Mouse (Mus musculus) testis, postnatal 10 days (tissue): ENCODE measurements at regions not wholly inside any gene's neighbourhood (a gene's known extent, or its start where the extent isn't known, plus 50 kb on each side); places are given as distances from the start of the nearest gene placed in this dataset.

Experiments used
- DNase-seq: peaks from one replicate; pipeline ENCODE4 v3.0.0; 2021; ENCODE audit warnings: low spot score

DNA sequence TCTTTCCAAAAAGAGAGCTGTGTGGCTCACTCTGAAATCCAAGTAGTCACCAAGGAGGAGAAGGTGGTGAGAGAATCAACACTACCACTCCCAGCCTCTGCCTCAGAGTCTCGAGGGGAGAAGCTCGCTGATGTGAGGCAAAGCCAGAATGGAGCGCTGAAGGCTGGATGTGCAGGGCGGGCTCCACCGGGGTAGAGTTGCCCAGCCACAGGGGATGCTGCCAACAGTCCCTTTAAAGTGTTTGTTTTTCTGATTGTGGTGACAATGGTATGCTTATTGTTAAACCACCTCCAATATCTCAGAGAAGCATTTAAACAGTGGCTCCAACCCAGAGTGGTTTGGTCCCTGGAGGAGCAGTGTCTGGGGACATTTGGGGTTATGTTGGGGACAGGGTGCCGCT lies 110.7 kb upstream of the Ptpn1 start:
- DNase-seq, result no peak

DNA sequence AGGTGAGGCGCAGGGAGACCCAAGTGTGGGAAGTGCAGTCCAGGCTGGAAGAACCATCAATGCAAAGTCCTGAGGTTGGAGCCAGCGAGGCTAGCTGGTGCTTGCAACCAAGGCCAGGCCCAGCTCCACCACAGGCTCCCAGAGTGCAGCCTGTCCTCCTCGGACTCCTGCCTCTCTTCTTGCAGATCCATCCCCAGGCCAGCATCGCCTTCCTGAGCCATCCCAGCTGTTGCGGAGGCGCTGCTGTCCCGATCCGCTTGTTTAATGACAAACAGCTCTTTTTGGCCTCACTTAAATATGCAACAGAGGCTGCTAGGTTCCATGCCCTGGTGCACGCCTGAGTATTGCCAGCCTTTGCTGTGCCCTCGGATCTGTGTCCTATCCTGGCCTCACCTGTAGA lies 113.1 kb upstream of the Ptpn1 start:
- DNase-seq, result no peak

DNA sequence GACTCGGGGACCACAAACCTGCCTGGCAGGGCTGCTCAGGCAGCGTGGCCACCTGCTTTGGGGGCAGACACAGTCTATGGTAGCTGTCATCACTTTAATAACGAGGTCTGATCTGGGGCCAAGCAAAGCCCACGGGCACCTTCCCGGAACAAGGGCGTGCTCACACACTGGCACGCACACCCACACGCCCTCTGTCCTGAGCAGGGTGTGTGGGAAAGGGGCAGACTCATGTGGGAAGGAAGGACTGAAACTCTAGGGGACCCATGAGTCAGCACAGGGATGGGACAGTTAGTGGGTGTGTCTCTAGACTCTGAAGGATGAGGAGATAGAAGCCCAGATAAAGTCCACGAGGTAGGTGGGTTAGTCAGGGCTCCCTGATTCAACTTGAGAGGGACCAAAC lies 114.8 kb upstream of the Ptpn1 start:
- DNase-seq, result no peak

DNA sequence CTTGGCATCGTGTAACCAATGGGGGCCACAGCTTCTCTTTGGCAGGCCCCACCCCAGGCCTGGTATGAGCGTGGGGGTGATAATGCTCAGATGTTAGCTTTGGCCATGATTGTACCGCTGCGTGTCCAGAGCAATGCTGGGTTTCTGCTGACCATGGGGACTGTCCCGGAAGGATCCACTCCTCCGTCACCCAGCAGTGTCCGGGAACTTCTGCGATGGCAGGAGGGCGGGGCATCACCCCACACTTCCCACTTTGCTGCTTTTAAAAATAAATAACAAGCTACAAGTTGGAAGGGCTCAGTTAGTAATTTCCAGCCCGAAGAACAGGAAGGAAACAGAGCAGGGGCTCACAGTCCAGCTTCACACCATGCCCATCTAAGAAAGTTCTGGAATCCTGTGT lies 116.7 kb upstream of the Ptpn1 start:
- no peak for DNase-seq

DNA sequence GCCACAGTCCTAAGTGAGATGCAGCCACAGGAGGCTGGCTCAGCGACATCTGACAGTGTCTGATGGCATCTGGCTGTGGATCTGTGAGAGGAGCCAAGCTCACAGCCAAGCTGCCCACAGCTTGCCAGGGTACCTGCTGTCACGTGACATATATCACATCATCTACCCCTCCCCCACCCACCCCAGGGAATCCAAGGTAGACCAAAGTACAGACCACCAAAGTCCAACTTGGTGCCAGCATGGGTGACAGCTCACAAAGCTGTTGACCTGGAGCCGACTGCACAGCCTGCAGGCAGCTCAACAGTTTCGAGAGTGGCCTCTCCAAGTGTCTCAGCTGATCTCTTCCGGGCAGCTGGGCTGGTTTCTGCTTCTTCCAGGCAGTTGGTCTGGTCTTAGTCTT lies 119.6 kb upstream of the Tmem189 start:
- DNase-seq, result no peak

DNA sequence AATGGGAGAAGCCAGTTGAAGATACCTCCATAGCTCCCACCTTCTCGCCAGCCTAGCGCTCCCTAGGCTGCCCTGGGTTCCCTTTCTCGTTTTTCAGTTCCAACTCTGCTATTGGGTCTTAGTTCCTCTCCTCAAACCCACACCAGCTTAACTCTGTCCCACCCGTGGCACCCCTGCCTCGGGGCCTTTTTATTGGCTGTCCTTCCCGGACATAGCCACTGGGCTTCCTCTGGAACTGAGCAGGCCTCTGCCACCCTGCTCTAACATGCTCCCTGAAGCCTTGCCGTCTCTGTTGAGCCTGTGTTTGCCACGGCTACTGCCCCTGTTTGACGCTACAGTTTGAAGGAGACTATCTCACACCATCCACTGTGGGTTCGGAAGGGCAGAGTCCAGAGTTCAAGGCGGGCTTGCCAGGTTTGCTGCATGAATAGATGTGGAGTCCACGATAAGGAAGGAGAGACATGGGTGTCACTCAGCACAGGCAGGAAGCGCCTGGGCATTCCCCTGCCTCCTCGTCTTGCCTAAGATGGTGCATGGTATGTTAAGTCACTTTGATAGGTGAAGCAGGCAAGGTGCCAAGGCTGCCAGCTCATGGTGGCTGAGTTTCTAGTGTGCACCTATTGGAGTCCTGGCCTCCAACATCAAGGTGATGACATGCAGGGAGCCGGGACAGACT lies 116.1 kb upstream of the Tmem189 start:
- no peak for DNase-seq

DNA sequence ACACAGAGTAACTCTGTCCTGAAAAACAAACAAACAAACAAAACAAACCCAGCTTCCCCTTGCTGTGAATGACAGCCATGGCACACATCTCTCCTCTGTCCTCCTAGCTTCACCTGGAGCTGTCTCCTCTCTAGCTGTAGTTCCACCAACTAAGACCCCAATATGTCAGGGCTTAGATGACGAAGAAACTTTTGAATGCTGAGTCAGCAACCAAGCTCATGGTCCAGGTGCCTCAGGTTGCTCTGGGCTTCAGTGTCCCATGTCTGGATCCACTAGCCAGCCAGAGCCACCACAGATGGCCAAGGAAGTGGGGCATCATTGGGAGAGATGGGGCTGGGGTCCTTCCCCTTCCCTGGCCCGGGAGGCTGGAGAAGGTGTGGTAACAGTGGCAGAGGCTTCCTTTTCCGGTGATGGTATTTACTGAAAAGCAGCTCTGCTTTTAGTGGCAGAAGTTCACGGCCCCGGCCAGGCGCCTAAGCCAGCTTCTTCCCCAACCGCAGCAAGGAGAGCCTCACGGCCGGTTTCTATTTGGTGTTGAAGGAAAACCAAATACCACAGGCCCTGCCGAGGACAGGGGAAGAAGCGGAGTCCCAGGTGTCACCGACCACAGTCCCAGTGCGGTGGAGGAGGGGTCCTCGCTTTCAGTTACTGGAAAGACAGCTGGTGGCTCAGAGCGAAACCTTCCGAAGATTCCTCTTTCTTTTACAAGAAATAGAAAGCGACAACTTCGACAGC lies 115.0 kb upstream of the Tmem189 start:
- no peak for DNase-seq

DNA sequence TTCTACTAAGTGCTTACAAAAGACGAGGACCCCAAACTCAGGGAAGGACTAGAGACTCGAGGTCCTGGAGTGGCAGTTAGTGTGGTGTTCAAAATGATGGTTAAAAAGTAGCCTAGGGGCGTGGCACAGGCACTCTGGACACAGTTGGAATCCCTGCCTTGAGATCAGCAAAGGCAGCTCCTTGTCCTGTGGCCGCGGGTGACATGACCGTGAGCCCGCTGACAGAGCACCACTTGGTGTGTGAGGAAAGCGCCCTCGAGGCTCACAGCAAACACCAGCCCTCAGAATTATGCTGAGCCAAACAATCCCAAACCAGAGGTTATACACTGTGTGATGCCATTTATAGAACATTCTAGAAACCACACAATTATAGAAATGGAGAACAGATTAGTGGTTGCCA lies 112.9 kb upstream of the Tmem189 start:
- no peak for DNase-seq

DNA sequence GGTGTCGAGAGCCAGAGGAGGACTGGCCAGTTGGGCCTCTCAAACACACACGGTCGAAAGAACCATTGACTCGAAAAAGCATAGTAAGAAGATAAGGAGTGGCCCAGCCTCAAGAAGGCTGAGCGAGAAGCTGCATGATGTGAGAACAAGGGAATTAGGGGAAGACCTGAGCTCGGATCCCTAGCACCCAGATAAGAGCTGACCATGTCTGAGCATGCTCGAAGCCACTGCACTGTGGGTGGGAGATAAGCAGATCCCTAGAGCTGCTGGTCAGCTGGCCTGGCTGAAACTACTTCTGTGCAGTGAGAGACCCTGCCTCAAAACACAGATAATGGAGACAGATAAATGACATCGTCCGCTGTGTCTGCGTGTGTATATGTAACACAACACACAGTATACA lies 111.8 kb upstream of the Tmem189 start:
- no peak for DNase-seq

DNA sequence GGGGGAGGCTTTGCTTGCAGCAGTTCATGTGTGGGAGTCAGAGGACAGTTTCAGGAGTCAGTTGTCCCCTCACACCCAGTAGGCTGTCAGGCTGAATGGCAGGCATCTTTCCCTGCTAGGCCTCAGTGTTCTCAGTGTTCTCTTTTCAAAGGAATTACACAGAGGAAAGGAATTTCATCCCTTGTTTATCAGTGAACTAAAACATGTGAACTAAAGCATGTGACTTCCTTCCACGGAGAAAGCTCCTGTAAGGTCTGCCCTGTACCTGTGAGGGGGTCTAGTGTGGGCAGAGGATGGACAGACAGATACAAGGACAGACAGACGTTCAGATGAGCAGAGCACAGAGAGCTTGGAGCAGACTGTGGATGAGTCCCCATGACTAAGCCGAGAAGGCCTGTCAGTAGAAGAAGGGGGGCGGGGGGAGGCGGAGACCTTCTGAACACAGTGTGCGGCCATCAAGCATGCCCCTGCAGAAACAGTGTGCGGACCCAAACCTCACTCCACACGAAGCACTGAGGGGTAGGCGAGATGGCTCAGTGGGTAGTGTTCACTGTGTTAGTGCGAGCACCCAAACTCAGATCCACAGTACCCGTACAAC lies 111.1 kb upstream of the Tmem189 start:
- DNase-seq, result no peak

DNA sequence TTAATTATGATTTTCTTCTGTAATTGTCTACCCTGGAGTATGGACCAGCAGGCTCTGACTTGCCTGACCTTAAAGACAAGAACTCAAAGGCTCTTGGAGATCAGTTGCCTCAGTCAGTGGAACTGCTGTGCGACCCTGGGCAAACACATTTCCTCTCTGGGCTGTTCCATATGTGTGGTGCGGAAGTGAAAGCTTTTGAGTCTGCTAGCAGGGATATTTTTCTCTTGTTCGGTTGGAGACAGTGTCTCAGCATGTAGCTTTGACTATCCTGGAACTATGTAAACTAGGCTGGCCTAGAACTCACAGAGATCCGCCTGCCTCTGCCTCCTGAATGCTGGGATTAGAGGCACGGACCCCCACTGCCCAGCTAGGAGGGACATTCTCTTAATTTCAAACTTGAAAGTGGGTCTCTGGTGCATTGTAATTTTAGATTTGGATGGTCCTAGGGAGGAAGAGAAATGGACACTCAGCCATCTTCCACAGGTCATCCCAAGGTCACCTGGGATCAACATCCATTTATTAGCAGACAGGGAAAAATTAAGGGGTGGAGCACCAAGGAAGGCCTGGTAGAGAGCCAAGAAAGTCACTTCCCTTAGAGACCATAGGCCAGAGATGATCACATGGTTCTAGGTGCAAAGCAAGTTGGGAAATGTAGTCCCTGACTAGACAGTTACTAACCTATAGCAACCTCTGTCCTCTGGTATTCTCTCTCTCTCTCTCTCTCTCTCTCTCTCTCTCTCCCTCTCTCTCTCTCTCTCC lies 110.2 kb upstream of the Tmem189 start:
- DNase-seq, result no peak

DNA sequence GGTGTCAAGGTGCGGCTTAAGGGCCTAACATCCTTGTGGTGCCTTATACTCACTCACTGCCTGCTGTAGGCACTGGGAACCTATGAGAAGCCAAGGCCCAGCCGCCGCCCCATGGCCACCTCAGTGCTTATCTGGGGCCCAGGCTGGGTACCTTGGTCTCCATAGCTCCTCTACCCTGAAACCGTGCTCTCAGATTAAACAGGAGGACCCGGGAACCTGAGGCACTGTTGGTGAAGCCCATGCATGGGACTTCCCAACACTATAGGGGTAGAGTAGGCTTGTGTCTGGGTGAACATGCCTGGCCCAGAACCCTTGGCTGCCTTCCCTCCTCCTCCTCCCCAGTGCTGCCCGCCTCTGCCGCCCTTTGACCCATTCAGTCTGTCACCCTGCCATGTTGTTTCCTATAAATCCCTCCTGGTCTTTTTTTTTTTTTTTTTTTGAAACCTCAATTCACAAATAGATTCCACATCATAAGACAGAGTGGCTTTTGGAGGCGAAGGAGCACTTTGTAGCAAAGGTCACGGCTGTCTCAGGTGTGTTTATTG lies 109.4 kb upstream of the Tmem189 start:
- no peak for DNase-seq

DNA sequence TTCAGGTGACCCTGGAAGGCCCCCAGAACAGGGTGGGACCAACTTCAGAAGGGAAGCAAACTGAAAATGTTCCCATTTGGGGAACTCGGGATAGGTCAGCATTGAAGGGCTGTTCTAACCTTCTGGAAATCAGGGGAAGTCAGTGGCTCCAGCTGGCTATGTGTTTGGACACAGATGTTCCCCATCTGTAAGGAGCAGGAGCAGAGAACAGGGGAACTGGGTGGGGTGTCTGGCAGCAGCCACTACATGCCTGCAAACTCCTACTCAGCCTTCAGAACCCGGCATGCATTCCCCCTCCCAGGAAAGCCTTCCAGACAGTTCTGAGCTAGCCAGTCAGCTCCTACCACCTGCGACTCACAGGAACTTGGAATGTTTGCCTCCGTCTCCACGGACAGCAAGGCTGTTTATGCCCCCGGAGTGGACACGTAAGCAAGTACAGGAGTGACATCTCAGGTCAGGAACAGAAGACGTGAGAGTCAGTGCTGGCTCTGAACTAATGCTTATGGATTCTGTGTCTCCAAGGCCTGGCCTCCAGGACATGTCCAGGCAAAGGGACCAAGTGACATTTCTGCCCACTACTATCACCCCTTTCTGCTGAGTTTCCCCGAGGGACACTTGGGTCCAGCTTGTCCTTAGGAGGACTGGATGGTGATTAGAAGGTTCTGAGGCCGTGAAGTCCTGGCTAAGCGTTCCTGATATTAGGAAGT lies 108.6 kb upstream of the Tmem189 start:
- no peak for DNase-seq

DNA sequence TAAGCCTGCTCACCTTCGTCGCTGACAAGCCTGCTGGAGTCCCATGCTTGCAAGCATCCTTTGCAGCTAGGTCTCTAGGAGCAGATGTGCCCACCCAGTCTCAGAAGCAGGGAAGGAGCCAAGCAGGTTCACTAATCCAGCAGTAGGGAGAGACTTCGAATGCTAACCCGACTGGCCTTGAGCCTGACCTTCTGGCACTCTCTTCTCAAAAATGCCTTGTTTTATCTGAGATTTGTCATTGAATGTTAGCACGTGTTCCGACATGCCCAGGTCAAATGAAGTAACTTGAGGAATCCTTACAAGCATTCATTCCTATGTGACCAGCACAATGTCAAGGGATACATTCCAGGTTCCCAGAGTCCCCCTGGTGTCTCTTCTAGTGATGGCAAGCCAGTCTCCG lies 105.9 kb upstream of the Tmem189 start:
- no peak for DNase-seq

DNA sequence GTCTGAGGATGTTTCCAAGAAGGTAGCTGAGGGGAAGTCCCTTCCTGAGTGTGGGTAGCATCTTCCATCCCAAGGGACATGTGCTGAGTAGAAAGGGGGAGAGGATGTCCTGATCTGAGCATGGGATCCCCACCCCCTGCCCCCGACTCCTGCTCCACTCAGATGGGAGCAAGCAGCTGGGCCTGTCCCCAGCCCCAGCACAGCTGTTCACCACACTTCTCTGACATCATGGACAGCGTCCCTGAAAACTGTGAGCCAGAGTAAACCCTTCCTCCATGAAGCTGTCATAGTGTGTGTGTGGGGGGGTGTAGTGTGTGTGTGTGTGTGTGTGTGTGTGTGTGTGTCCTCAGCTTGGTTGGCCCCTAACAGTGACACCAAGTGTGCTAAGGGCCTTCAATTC lies 104.3 kb upstream of the Tmem189 start:
- no peak for DNase-seq

DNA sequence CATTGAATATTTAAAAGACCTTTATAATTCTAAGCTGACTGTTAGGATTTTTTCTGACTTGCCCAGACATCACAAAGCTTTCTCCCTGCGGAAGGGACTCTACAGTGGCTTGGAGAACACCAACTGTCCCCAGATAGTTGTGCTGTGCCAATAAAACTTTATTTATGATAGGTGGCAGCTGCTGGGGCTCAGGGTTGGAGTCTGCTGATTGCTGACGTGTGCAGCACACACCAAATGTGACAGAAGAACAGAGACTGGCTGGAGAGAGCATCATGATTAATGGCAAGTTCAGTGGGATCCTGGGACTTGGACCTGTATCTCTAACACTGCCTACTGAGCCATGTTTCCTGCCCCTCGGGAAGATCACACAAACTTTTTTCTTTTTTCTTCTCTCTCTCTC lies 103.1 kb upstream of the Tmem189 start:
- no peak for DNase-seq

DNA sequence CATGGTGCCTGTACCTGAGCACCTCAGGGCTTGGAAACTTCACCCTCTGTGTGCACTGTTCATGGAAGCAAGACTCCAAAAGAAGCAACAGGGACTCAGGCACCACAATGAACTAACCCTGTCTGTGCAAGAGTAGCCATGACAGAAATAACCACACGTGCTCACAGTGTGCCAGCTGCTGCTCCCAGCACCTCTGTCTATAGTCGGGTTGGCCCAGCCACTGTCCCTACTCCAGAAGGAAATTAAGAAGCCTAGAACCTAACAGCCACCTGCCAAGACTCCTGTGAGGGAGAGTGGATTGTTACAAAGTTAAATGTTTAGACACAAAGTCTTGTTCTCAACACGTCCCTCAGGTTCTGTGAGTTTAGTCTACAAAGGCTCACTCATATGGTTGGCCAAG lies 102.7 kb upstream of the Tmem189 start:
- no peak for DNase-seq

DNA sequence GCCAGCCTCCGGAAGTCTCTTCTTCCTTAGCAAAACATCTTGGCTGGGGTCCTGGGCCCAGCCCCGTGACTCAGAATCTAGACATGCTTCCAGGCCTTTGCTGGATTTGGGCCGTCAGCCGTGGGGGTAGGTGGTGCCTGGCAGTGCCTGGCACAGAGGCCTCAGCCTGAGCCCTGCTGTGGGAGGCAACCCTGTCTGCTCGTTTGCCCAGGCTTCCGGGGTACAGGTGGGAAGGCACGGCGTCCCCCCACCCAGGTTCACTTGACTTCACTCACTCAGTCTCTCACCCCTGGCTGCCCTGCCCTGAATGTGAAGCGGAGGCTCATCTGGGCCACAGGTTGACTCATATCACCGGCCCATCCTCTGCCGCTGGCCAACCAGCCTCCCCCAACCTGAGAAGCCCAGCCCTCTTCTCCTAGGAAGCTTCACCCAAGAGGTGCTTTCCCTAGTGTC lies 99.9 kb upstream of the Tmem189 start:
- no peak for DNase-seq

DNA sequence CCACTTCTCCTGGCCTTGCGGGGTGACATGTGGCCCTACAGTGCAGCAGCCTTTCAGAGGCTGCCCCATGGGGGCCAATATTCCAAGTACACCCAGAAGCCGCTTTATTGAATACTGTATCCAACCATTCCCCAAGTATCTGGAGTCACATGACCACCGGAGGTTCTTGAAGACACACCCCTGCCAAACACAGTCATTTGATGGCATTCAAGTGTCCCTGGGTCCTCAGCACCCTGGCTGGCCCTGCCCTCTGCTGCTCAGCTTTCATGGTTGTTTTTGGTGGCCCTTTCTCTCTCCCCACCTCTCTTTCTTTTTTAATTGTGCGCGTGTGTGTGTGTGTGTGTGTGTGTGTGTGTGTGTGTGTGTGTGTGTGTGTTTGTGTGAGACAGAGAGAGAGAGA lies 97.3 kb upstream of the Tmem189 start:
- no peak for DNase-seq

DNA sequence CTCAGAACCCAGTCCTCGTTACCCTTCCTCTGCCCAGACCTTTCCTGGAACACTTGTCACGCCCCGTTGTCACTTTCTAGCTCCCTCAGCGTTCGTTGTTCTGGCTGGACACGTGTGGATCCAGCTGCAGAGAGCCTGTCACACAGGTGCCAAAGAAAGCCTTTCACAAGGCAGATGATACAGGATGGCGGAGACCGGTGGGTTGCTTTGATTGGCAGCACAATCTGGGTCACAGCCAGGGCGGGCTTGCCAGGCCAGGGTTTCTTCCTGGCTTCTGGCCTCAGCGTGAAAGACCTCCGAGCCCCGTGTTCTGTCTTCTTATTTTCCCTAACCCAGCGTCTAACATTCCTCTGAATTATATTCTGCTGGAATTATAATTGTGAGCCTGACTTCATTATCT lies 94.7 kb upstream of the Tmem189 start:
- no peak for DNase-seq

DNA sequence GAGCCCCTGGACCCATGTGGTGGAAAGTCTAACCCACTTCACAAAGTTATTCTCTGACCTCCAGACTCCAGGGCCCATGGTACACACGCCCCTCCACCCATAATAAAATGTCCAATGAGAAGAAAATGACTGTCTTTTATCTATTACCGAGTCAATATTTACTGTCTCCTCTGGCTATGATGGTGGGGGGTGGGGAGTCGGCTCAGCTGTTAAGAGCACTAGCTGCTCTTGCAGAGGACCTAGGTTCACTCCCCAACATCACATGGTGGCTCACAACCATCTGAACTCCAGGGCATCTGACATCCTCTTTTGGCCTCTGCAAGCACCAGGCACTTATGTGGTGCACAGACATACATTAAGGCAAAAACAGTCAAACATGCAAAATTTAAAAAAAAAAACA lies 93.8 kb upstream of the Tmem189 start:
- DNase-seq, result no peak
